Mouse (Mus musculus) G1E (cell line): ENCODE results near the gene Ifi205.

Source experiments
- CTCF ChIP-seq: IDR thresholded peaks from 2 replicates; pipeline ENCODE4 v1.5.1; 2012; ENCODE audit warnings: low read depth, low read length, inconsistent platforms, mixed read lengths
- TAL1 ChIP-seq: conservative IDR thresholded peaks from 2 replicates; pipeline ENCODE4 v1.6.1; 2012; ENCODE audit warnings: low read depth, low read length, inconsistent platforms, mixed read lengths

- TF ChIP-seq CTCF (no peak), TAL1 (no peak)
Measured at GRCm38 (mm10) chr1:173973111-173973510, 58.5 kb downstream of the Ifi205 start.
